Mouse (Mus musculus) urinary bladder, postnatal 4 days (tissue): ENCODE results near the gene Epha4.

Source experiments
- DNase-seq, 2 experiments: peaks; one replicate each; pipeline ENCODE4 v3.0.0; 2021 to 2022; ENCODE audit warnings: low spot score in 2 of 2

The Epha4 gene

GRCm38 (mm10) chr1:77446438-77446837 lies 68.5 kb downstream of the Epha4 start:
- DNase-seq: no peak

- DNase-seq: no peak
These were observed 70.2 kb downstream of the Epha4 start for GRCm38 (mm10) chr1:77444648-77445047.

DNA sequence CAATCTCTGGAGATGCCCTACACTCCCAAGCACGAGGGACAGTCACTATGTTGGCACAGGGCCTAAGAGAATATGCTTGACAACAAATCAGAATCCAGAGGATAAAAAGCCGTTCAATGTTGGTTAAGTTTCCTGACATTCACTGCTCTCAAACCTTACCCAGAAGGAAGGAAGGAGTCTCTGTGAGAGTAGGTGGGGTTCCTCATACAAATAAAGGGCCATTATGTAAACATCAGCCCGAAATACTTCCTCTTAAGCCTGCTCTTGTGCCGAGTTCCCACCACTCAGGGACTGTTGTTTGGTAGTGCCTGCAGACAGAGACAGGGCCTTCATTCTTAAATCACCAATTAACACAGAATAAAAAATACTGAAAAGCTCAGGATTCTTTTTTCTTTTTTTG lies 72.9 kb downstream of the Epha4 start:
- DNase-seq: no peak

GRCm38 (mm10) chr1:77441401-77441800 lies 73.5 kb downstream of the Epha4 start:
- DNase-seq: no peak

GRCm38 (mm10) chr1:77440512-77440911 lies 74.4 kb downstream of the Epha4 start:
- DNase-seq: no peak

DNA sequence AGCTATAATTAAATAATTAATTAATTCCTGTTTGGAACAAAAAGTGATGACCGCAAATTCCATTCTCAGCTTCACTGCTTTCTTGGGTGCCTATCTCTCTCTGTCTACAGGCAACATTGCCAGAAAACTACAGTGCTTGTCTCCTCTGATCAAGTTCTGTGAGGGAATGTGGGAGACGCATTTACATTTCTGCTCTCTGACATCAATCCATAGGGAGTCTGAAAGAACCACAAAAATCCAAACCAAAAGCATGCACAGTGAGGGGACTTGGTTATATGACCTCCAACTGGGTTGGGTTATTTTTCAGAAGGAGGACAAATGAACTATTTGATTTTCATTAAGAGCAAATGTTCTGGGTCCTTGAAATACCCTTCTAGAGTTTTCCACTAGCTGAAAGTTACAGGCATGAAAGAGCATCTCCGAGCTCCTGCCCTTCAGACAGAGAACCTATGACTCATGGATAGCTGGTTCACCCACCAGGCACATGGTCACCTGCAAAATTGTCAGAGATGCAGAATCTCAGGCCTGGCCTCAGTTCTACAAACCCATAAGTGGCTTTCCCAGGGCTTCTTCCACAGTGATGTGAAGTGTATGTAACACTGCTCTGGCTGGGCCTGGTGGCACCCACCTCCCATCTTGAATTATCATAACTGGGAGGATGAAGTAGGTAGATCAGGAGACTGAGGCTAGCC lies 75.4 kb downstream of the Epha4 start:
- DNase-seq: no peak

GRCm38 (mm10) chr1:77438639-77439038 lies 76.2 kb downstream of the Epha4 start:
- no peak for DNase-seq

GRCm38 (mm10) chr1:77437881-77438610 lies 76.8 kb downstream of the Epha4 start:
- DNase-seq: no peak

- no peak for DNase-seq
These were observed 79.8 kb downstream of the Epha4 start for GRCm38 (mm10) chr1:77435045-77435444.

DNA sequence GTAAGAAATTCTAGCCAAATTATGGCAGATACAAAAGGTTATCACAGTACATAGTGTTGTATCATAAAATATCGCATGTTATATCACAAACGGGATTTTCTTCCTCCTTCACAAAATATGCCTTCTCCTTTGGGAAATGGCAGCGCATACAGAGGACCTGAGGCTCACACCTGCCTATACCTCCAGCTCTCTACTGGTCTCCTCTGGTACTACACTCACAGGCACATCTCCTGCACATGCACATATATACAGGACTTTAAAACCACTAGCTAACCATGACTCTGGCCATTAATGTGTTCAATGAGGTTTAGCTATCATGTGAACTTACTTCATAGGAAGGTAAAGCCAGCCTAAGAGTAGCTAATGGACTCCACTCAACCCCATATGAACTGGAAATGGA lies 81.7 kb downstream of the Epha4 start:
- DNase-seq: no peak

DNA sequence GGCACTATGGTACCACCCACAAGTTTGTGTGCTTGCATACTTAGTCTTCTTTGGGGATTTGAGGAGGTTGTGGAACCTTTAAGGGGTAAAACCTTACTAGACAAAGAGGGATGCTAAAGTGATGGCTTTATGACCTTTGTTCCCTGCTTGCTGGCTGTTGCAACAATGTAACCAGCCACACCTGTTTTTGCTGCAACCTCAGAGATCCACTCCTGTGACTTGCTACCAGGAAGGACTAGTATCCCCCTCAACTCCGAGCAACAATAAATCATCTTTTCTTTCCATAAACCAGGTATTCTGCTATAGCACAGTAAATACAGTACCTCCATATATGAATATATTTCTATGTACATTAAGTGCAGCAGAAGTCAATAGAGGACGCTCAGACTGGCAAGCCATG lies 82.4 kb downstream of the Epha4 start:
- DNase-seq: no peak

- no peak for DNase-seq
These were observed 85.7 kb downstream of the Epha4 start for GRCm38 (mm10) chr1:77429174-77429573.

GRCm38 (mm10) chr1:77426956-77427355 lies 87.9 kb downstream of the Epha4 start:
- DNase-seq: no peak

GRCm38 (mm10) chr1:77425171-77425570 lies 89.7 kb downstream of the Epha4 start:
- no peak for DNase-seq

- DNase-seq: no peak
These were observed 93.8 kb downstream of the Epha4 start for GRCm38 (mm10) chr1:77421081-77421480.

DNA sequence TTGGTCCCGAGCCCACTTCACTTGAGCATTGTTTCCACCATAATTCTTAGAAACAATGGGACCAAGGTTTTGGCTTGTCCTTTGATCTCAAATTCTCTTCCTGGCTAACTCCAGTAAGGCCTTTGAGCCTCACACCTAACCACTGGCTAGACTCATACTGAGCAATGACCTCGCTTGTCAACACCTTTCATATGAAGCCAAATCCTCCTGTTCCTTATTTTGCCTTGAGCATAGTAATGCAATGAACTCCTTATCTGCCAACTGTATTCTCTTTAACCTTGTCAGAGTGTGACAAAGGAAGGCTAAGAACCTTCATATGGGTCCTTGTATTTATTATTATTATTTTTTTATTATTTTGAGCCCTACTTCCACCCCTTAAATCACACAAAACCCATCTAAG lies 94.5 kb downstream of the Epha4 start:
- DNase-seq: no peak

DNA sequence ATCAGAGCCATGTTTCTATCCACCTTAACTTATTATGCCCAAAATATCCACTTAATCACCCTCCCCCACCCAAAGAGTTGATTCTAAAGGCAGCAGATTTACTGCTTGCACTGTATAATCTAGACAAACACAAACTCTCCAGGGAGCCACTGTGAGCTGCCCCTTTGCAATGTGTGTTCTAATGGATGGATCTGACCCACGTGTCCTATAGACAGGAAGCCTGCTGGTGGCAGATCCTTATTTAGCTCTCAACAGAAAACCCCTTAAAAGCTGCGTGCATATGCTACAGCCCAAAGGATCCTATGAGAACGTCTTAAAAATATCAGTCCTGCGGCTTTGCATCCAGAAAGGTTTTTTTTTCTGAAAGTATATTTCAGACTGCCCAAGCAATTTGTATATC lies 98.0 kb downstream of the Epha4 start:
- DNase-seq: no peak

GRCm38 (mm10) chr1:77412871-77413669 lies 101.8 kb downstream of the Epha4 start:
- no peak for DNase-seq

GRCm38 (mm10) chr1:77412285-77412684 lies 102.6 kb downstream of the Epha4 start:
- no peak for DNase-seq

- no peak for DNase-seq
These were observed 103.7 kb downstream of the Epha4 start for GRCm38 (mm10) chr1:77411222-77411621.

DNA sequence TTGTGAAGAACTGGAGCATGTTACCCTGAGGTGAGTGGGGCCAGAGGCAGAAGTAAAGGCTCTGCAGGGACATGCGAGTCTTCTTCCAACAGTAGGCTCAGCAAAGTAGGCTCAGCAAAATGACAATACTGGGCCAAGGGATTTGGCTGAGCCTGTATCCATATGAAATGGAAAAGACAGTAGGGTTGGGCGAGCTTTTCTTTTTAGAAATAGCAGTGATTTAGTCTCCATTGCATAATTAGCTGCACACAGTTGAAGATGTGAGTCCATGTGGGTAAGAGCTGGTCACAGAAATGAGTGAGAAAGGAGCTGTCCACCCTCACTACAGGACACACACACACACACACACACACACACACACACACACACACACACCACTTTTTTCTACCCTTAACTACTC lies 104.2 kb downstream of the Epha4 start:
- no peak for DNase-seq

DNA sequence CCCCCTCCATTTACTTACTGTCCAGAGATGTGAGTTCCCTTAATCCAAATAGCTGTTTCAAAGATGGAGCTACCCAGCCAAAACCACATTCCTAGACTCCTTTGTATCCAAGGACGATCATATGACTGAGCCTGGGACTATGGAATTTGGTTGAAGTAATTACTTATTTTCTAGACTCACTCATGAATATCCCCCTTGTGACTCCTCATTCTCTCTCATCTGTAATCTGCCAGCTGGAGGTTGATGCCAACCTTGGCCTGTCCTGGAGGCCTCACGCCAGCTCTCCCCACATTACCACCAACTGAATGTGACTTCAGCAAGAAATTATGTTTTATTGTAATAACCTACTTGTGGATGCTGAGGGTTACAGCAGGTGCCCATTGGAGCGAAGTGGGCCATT lies 104.7 kb downstream of the Epha4 start:
- no peak for DNase-seq

- no peak for DNase-seq
These were observed 105.4 kb downstream of the Epha4 start for GRCm38 (mm10) chr1:77409509-77409908.
